Mouse (Mus musculus) cerebellum, adult 11-12 months (tissue): ENCODE results near the gene Adcy5.

ENCODE experiments used
- DNase-seq: peaks from one replicate; pipeline ENCODE4 v3.0.0; 2022

The Adcy5 gene

GRCm38 (mm10) chr16:35156832-35157231 is 2.2 kb downstream of the Adcy5 start:
- DNase-seq, result no peak

- DNase-seq, result no peak
Measured at GRCm38 (mm10) chr16:35159532-35159931, 4.9 kb downstream of the Adcy5 start.

- DNase-seq, result no peak
Measured at GRCm38 (mm10) chr16:35159991-35160390, 5.3 kb downstream of the Adcy5 start.

- DNase-seq, result no peak
Measured at GRCm38 (mm10) chr16:35164361-35165224, 9.9 kb downstream of the Adcy5 start.

- DNase-seq, result no peak
Measured at GRCm38 (mm10) chr16:35165361-35165760, 10.7 kb downstream of the Adcy5 start.

- peak; percentile 58 for DNase-seq
Measured at GRCm38 (mm10) chr16:35165788-35166187, 11.1 kb downstream of the Adcy5 start.

GRCm38 (mm10) chr16:35169431-35169830 is 14.8 kb downstream of the Adcy5 start:
- no peak for DNase-seq

- DNase-seq, result no peak
Measured at GRCm38 (mm10) chr16:35172195-35172594, 17.5 kb downstream of the Adcy5 start.

- no peak for DNase-seq
Measured at GRCm38 (mm10) chr16:35178516-35178915, 23.8 kb downstream of the Adcy5 start.

- DNase-seq, result peak; percentile 81
Measured at GRCm38 (mm10) chr16:35179082-35179481, 24.4 kb downstream of the Adcy5 start.

- DNase-seq, result no peak
Measured at GRCm38 (mm10) chr16:35183161-35183560, 28.5 kb downstream of the Adcy5 start.

GRCm38 (mm10) chr16:35188111-35188510 is 33.4 kb downstream of the Adcy5 start:
- no peak for DNase-seq

GRCm38 (mm10) chr16:35189420-35190141 is 34.9 kb downstream of the Adcy5 start:
- no peak for DNase-seq

- DNase-seq, result no peak
Measured at GRCm38 (mm10) chr16:35190777-35191176, 36.1 kb downstream of the Adcy5 start.

- DNase-seq, result peak; percentile 68
Measured at GRCm38 (mm10) chr16:35191271-35191670, 36.6 kb downstream of the Adcy5 start.

GRCm38 (mm10) chr16:35192471-35192870 is 37.8 kb downstream of the Adcy5 start:
- no peak for DNase-seq

- no peak for DNase-seq
Measured at GRCm38 (mm10) chr16:35193357-35193756, 38.7 kb downstream of the Adcy5 start.

- no peak for DNase-seq
Measured at GRCm38 (mm10) chr16:35199721-35200431, 45.2 kb downstream of the Adcy5 start.

- no peak for DNase-seq
Measured at GRCm38 (mm10) chr16:35200432-35201142, 45.9 kb downstream of the Adcy5 start.

- no peak for DNase-seq
Measured at GRCm38 (mm10) chr16:35201281-35201680, 46.6 kb downstream of the Adcy5 start.

- DNase-seq, result no peak
Measured at GRCm38 (mm10) chr16:35203511-35203910, 48.8 kb downstream of the Adcy5 start.

GRCm38 (mm10) chr16:35205681-35206080 is 51.0 kb downstream of the Adcy5 start:
- no peak for DNase-seq

- no peak for DNase-seq
Measured at GRCm38 (mm10) chr16:35206426-35206825, 51.7 kb downstream of the Adcy5 start.
